Mouse (Mus musculus): ENCODE results near the gene Aak1.

DNA sequence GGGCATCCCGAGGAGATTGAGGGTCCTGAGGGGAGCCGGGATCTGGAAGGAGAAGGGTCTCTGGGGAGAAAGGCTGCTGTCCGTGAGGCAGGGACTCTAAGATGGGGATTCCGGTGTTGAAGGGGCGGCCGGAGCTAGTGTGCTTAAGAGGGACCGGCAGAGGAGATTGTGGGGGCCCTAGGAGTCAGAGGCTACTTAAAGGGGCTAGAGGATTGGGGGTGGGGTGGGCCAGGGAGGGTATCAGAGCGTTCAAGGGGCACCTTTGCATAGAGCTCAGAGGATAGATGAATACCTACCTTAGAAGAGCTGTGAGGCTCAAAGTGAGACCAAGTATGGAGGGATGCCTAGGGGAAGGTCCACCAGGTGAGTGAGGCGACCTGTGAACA is 193.8 kb downstream of the Aak1 start:
- TF ChIP-seq MYOG (IDR thresholded peaks at IDR 0.05; ENCODE audit: control insufficient read depth in 1 of 3, insufficient read depth in 1 of 3, insufficient read length in 2 of 3, low read depth in 2 of 3), result no peak
- TF ChIP-seq MAX (IDR thresholded peaks at IDR 0.05; ENCODE audit: low read depth), result no peak
- no peak for TF ChIP-seq POLR2A (IDR thresholded peaks at IDR 0.05; ENCODE audit: insufficient read length, low read depth)
- no peak for TF ChIP-seq TCF12 (IDR thresholded peaks at IDR 0.05; ENCODE audit: insufficient read depth, poor library complexity, severe bottlenecking)
- no peak for TF ChIP-seq USF1 (IDR thresholded peaks at IDR 0.05; ENCODE audit: low read depth)
